Mouse (Mus musculus): ENCODE measurements around the gene 4933402N03Rik.

The 4933402N03Rik gene

GRCm38 (mm10) chr7:131146214-131146613, at the start of gene 4933402N03Rik:
TSS of gene 4933402N03Rik (minus strand) at chr7:131146314.
- no peak for DNase-seq (ENCODE audit: low read depth, low spot score)

- DNase-seq (ENCODE audit: low read depth, low spot score) = no peak
These were observed 41.9 kb upstream of the 4933402N03Rik start for GRCm38 (mm10) chr7:131187996-131188395.

- DNase-seq (ENCODE audit: low read depth, low spot score) = no peak
These were observed 40.9 kb upstream of the 4933402N03Rik start for GRCm38 (mm10) chr7:131187047-131187446.

- DNase-seq (ENCODE audit: low read depth, low spot score) = no peak
These were observed 38.2 kb upstream of the 4933402N03Rik start for GRCm38 (mm10) chr7:131184339-131184738.

- DNase-seq (ENCODE audit: low read depth, low spot score) = peak; percentile 8
These were observed 36.6 kb upstream of the 4933402N03Rik start for GRCm38 (mm10) chr7:131182685-131183084.

DNA sequence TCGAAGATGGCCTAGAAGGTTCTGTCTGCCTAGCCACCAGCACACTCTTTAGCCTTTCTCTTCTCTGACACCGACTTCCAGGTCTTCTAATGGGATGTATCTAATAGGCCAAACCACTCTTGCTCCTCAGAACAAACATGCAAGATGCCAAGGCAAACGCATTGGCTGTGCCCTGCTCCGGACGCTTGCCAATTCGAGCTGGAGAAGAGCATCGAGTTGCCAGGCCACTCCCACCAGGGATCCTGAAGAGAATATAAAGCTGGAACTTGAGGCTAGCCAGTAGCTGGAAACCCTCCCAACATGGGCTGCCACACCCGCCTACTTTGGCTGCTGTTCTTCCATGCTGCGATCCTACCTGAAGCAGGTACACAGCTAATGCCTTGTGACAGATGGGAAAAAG, 28.0 kb upstream of the 4933402N03Rik start, which contains the start of gene 5430419D17Rik:
TSS of gene 5430419D17Rik (plus strand) at position 282 of the 400 bp plus-strand sequence.
- DNase-seq (ENCODE audit: low read depth, low spot score) = no peak

GRCm38 (mm10) chr7:131169099-131169498, 23.0 kb upstream of the 4933402N03Rik start:
- no peak for DNase-seq (ENCODE audit: low read depth, low spot score)

GRCm38 (mm10) chr7:131167771-131168170, 21.7 kb upstream of the 4933402N03Rik start:
- no peak for DNase-seq (ENCODE audit: low read depth, low spot score)

GRCm38 (mm10) chr7:131162251-131162650, 16.1 kb upstream of the 4933402N03Rik start:
- no peak for DNase-seq (ENCODE audit: low read depth, low spot score)

GRCm38 (mm10) chr7:131153044-131153443, 6.9 kb upstream of the 4933402N03Rik start:
- DNase-seq (ENCODE audit: low read depth, low spot score) = no peak

DNA sequence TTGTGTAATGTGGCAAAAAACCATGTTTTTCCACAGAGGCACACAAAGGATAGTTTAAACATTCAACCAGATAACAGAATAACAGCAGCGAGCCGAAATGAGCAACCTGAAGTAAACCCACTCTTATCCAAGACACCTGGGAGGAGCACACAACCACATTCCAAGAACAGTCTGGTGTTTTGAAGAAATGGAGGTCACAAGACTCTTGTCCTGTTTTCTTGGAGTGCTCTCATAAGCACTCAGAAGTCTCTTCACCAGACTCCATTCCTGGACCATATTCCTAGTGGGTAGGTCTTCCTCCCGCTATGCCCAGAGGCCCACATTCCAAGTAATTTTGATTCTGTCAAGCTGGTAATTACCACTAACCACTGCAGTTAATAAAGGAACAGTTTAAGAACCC, 4.1 kb upstream of the 4933402N03Rik start:
- DNase-seq (ENCODE audit: low read depth, low spot score) = no peak

GRCm38 (mm10) chr7:131133181-131133580, 12.9 kb downstream of the 4933402N03Rik start:
- no peak for DNase-seq (ENCODE audit: low read depth, low spot score)

GRCm38 (mm10) chr7:131130021-131130420, 16.1 kb downstream of the 4933402N03Rik start:
- no peak for DNase-seq (ENCODE audit: low read depth, low spot score)

- DNase-seq (ENCODE audit: low read depth, low spot score) = no peak
These were observed 23.8 kb downstream of the 4933402N03Rik start for GRCm38 (mm10) chr7:131122210-131122807.

- no peak for DNase-seq (ENCODE audit: low read depth, low spot score)
These were observed 31.7 kb downstream of the 4933402N03Rik start for GRCm38 (mm10) chr7:131114434-131114833.

GRCm38 (mm10) chr7:131113676-131114075, 32.4 kb downstream of the 4933402N03Rik start:
- DNase-seq (ENCODE audit: low read depth, low spot score) = no peak

- DNase-seq (ENCODE audit: low read depth, low spot score) = peak; percentile 15
These were observed 33.6 kb downstream of the 4933402N03Rik start for GRCm38 (mm10) chr7:131112486-131112885.

Measured in CD4-positive helper T cell, adult 2 months (primary cell).